Mouse (Mus musculus) CH12.LX (cell line): Measurements from ENCODE around the gene Abhd14b. TPM values are rescaled to one million over a fixed set of nuclear protein-coding genes. Genes with fewer than 3 reads are reported as not detected.

Experiments
- DNase-seq: peaks from one replicate; pipeline ENCODE4 v3.0.0-alpha.2; 2013; ENCODE audit errors: extremely low read depth
- H3K27ac ChIP-seq: 2 replicates; pipeline ENCODE4 v1.5.1; 2012; ENCODE audit warnings: low read depth, mild to moderate bottlenecking, control low read depth, moderate library complexity; ENCODE audit not compliant: insufficient read depth
- H3K27me3 ChIP-seq: replicated peaks from 2 replicates; pipeline ENCODE3; 2012; ENCODE audit warnings: inconsistent platforms
- H3K36me3 ChIP-seq, 2 experiments: replicated peaks in 1 of 2; 2 replicates each; pipeline versions ENCODE3 to v1.6.1; 2012; ENCODE audit warnings: inconsistent platforms in 1 of 2, low read length in 1 of 2, mild to moderate bottlenecking in 1 of 2, mixed read lengths in 1 of 2, moderate library complexity in 1 of 2; ENCODE audit not compliant: control insufficient read depth in 1 of 2, insufficient read depth in 1 of 2
- H3K4me1 ChIP-seq, 2 experiments: 2 replicates each; pipeline ENCODE4 v1.6.1; 2012; ENCODE audit warnings: inconsistent platforms in 1 of 2, moderate library complexity in 1 of 2; ENCODE audit not compliant: insufficient read depth in 2 of 2, control insufficient read depth in 1 of 2
- H3K4me2 ChIP-seq: 2 replicates; pipeline ENCODE4 v1.6.1; 2012; ENCODE audit warnings: low read depth, mild to moderate bottlenecking, control low read depth; ENCODE audit not compliant: poor library complexity, insufficient read depth, severe bottlenecking
- H3K4me3 ChIP-seq, 3 experiments: fragments of 150-350 bp in 1 of 3; sonication (generic) in 1 of 3; replicated peaks in 1 of 3; 2 replicates each; pipeline versions ENCODE3 to v1.5.1; 2011 to 2012; ENCODE audit warnings: low read depth in 2 of 3, low read length in 2 of 3, mild to moderate bottlenecking in 2 of 3, moderate library complexity in 2 of 3, control low read depth in 1 of 3, improper control_type of control experiment in 1 of 3, inconsistent platforms in 1 of 3, mixed read lengths in 1 of 3; ENCODE audit not compliant: poor library complexity in 1 of 3
- H3K79me2 ChIP-seq: replicated peaks from 2 replicates; pipeline ENCODE4 v1.6.1; 2012; ENCODE audit warnings: mild to moderate bottlenecking, moderate library complexity; ENCODE audit not compliant: control insufficient read depth, poor library complexity, insufficient read depth, severe bottlenecking; ENCODE audit errors: extremely low read depth
- H3K9ac ChIP-seq: 2 replicates; pipeline ENCODE4 v1.6.1; 2012; ENCODE audit warnings: low read depth, mild to moderate bottlenecking, control low read depth, moderate library complexity; ENCODE audit not compliant: insufficient read depth
- H3K9me3 ChIP-seq: replicated peaks from 2 replicates; pipeline ENCODE3; 2012; ENCODE audit warnings: low read length, inconsistent platforms, mixed read lengths
- BHLHE40 ChIP-seq: IDR thresholded peaks from 2 replicates; pipeline ENCODE4 v1.6.1; 2011; ENCODE audit warnings: mild to moderate bottlenecking, low read depth, low read length, improper control_type of control experiment
- CHD2 ChIP-seq: IDR thresholded peaks from 2 replicates; pipeline ENCODE4 v1.6.1; 2011; ENCODE audit warnings: low read length, improper control_type of control experiment
- CTCF ChIP-seq, 2 experiments: IDR thresholded peaks in 1 of 2; conservative IDR thresholded peaks in 1 of 2; 2 replicates each; pipeline ENCODE4 v1.5.1; 2011 to 2012; ENCODE audit warnings: low read depth in 2 of 2, low read length in 2 of 2, improper control_type of control experiment in 1 of 2, inconsistent platforms in 1 of 2, mild to moderate bottlenecking in 1 of 2, moderate library complexity in 1 of 2
- ELF1 ChIP-seq: IDR thresholded peaks from 2 replicates; pipeline ENCODE4 v1.6.1; 2014; ENCODE audit warnings: low read depth, mild to moderate bottlenecking, inconsistent platforms, low read length, improper control_type of control experiment
- GABPA ChIP-seq: IDR thresholded peaks from 2 replicates; pipeline ENCODE4 v1.6.1; 2012; ENCODE audit warnings: low read depth, low read length, improper control_type of control experiment, inconsistent platforms; ENCODE audit not compliant: insufficient replicate concordance
- IRF4 ChIP-seq: IDR thresholded peaks from 2 replicates; pipeline ENCODE4 v1.6.1; 2014; ENCODE audit warnings: low read depth, mild to moderate bottlenecking, inconsistent platforms, low read length, improper control_type of control experiment
- JUN ChIP-seq: IDR thresholded peaks from 2 replicates; pipeline ENCODE4 v1.6.1; 2011; ENCODE audit warnings: low read depth, mild to moderate bottlenecking, low read length, improper control_type of control experiment, moderate library complexity; ENCODE audit not compliant: insufficient read depth
- JUND ChIP-seq: conservative IDR thresholded peaks from 2 replicates; pipeline ENCODE4 v1.6.1; 2011; ENCODE audit warnings: low read depth, low read length, improper control_type of control experiment
- MAFK ChIP-seq: IDR thresholded peaks from 2 replicates; pipeline ENCODE4 v1.6.1; 2011; ENCODE audit warnings: low read length, improper control_type of control experiment; ENCODE audit not compliant: insufficient replicate concordance
- MEF2A ChIP-seq: IDR thresholded peaks from 2 replicates; pipeline ENCODE4 v1.6.1; 2014; ENCODE audit warnings: low read depth, mild to moderate bottlenecking, inconsistent platforms, low read length, improper control_type of control experiment, borderline replicate concordance
- MXI1 ChIP-seq: IDR thresholded peaks from 2 replicates; pipeline ENCODE4 v1.6.1; 2011; ENCODE audit warnings: mild to moderate bottlenecking, low read depth, low read length, improper control_type of control experiment
- PAX5 ChIP-seq: IDR thresholded peaks from 2 replicates; pipeline ENCODE4 v1.6.1; 2012; ENCODE audit warnings: low read length, inconsistent platforms, mixed read lengths
- POLR2A ChIP-seq: IDR thresholded peaks from 2 replicates; pipeline ENCODE4 v1.6.1; 2011; ENCODE audit warnings: low read depth, mild to moderate bottlenecking, improper control_type of control experiment, low read length
- POLR2AphosphoS2 ChIP-seq: IDR thresholded peaks from 2 replicates; pipeline ENCODE4 v1.6.1; 2011; ENCODE audit warnings: low read depth, low read length, improper control_type of control experiment
- RAD21 ChIP-seq: IDR thresholded peaks from 2 replicates; pipeline ENCODE4 v1.6.1; 2011; ENCODE audit warnings: low read depth, mild to moderate bottlenecking, low read length, improper control_type of control experiment, moderate library complexity
- RCOR1 ChIP-seq: conservative IDR thresholded peaks from 2 replicates; pipeline ENCODE4 v1.6.1; 2012; ENCODE audit warnings: low read depth, mild to moderate bottlenecking, inconsistent platforms, low read length, improper control_type of control experiment
- SIN3A ChIP-seq: IDR thresholded peaks from 2 replicates; pipeline ENCODE4 v1.6.1; 2012; ENCODE audit warnings: low read length, improper control_type of control experiment, inconsistent platforms
- SMC3 ChIP-seq: IDR thresholded peaks from 2 replicates; pipeline ENCODE4 v1.6.1; 2011; ENCODE audit warnings: low read depth, low read length, improper control_type of control experiment
- TBP ChIP-seq: conservative IDR thresholded peaks from 2 replicates; pipeline ENCODE4 v1.6.1; 2011; ENCODE audit warnings: low read depth, low read length, improper control_type of control experiment
- TCF12 ChIP-seq: IDR thresholded peaks from 2 replicates; pipeline ENCODE4 v1.6.1; 2014; ENCODE audit warnings: low read depth, mild to moderate bottlenecking, inconsistent platforms, low read length, improper control_type of control experiment
- USF1 ChIP-seq: IDR thresholded peaks from 2 replicates; pipeline ENCODE4 v1.6.1; 2014; ENCODE audit warnings: low read depth, mild to moderate bottlenecking, inconsistent platforms, low read length, improper control_type of control experiment
- ZC3H11A ChIP-seq: IDR thresholded peaks from 2 replicates; pipeline ENCODE4 v1.6.1; 2012; ENCODE audit warnings: low read depth, mild to moderate bottlenecking, inconsistent platforms, low read length, improper control_type of control experiment
- ZKSCAN1 ChIP-seq: IDR thresholded peaks from 2 replicates; pipeline ENCODE4 v1.6.1; 2012; ENCODE audit warnings: low read depth, inconsistent platforms, low read length, improper control_type of control experiment, borderline replicate concordance
- ZNF384 ChIP-seq: IDR thresholded peaks from 2 replicates; pipeline ENCODE4 v1.6.1; 2012; ENCODE audit warnings: low read depth, low read length, improper control_type of control experiment, inconsistent platforms
- dilution Hi-C: fragments of 300-500 bp; cut with MboI; formaldehyde crosslinking; loops from 2 replicates; pipeline ENCODE4 v1.14.3; 2020; ENCODE audit warnings: low sequenced_read_pairs; ENCODE audit not compliant: extremely low pct_unique_long_range_greater_than_20kb, extremely low pct_ligation_motif_present
- in situ Hi-C: fragments of 300-500 bp; cut with MboI; formaldehyde crosslinking; loops from 3 replicates; pipeline ENCODE4 v1.14.3; 2019; ENCODE audit warnings: low sequenced_read_pairs, low pct_ligation_motif_present, low pct_unique_long_range_greater_than_20kb, mixed read lengths
- polyA plus RNA-seq: library from polyadenylated mRNA; unstranded; fragments of >175 nt; gene quantifications from 2 replicates; pipeline ENCODE4 v1.2.1, GENCODE M21; 2012; ENCODE audit warnings: low read depth; ENCODE audit not compliant: insufficient read length
- total RNA-seq, 2 experiments: library from RNA; depleted of rRNA; stranded (reverse); fragments of 300-350 nt in 1 of 2; fragments of >200 nt in 1 of 2; gene quantifications; 2 replicates each; pipeline ENCODE4 v1.2.3; 2012 to 2014

The Abhd14b gene
- total and polyA plus RNA-seq, 3 experiments: 2.9 to 5.4 (median 5.3) TPM

GRCm38 (mm10) chr9:106398667-106399311, 48.5 kb upstream of the Abhd14b start:
- Histone ChIP-seq H3K27ac (no peak overlapping the region), H3K4me1 (peaks cover 7 to 20% of the 10 kb centered on the region in 2 experiments), H3K79me2 (no peaks in the 10 kb centered on the region), H3K36me3 (no peaks in the 10 kb centered on the region), H3K9me3 (no peaks in the 10 kb centered on the region), H3K27me3 (peaks cover 2% of the 10 kb centered on the region), H3K9ac (no peak overlapping the region), H3K4me2 (no peak overlapping the region), H3K4me3 (no peak overlapping the region)
- TF ChIP-seq TBP (no peak), PAX5 (no peak), RAD21 (no peak), ZKSCAN1 (no peak), RCOR1 (no peak), TCF12 (no peak), ZC3H11A (no peak), SIN3A (no peak), SMC3 (no peak), GABPA (no peak), MAFK (no peak), JUN (no peak), CTCF (conservative IDR thresholded peaks at IDR 0.05 in 1 of 2, IDR thresholded peaks at IDR 0.05 in 1 of 2; ENCODE audit: low read depth in 2 of 2, low read length in 2 of 2) (no peak)
- dilution Hi-C loops: no loop called here
- no peak for DNase-seq
- in situ Hi-C loops: no loop called here

- dilution Hi-C loops: no loop called here
- Histone ChIP-seq H3K9ac (no peak overlapping the region), H3K27me3 (peaks cover 2% of the 10 kb centered on the region), H3K79me2 (no peaks in the 10 kb centered on the region), H3K27ac (no peak overlapping the region), H3K4me1 (peaks cover 0 to 10% of the 10 kb centered on the region in 2 experiments; a peak in 3 of 4 replicates), H3K36me3 (no peaks in the 10 kb centered on the region), H3K4me3 (no peak overlapping the region), H3K4me2 (no peak overlapping the region), H3K9me3 (no peaks in the 10 kb centered on the region)
- in situ Hi-C loops: no loop called here
- TF ChIP-seq JUND (no peak), MEF2A (no peak), POLR2AphosphoS2 (no peak), MXI1 (no peak), CTCF (conservative IDR thresholded peaks at IDR 0.05 in 1 of 2, IDR thresholded peaks at IDR 0.05 in 1 of 2; ENCODE audit: low read depth in 2 of 2, low read length in 2 of 2) (no peak), ZNF384 (no peak), IRF4 (no peak), POLR2A (no peak), ELF1 (no peak), RCOR1 (no peak), RAD21 (no peak), ZKSCAN1 (no peak), CHD2 (no peak), BHLHE40 (no peak), MAFK (no peak), USF1 (no peak), GABPA (no peak), JUN (no peak)
- no peak for DNase-seq
Measured at GRCm38 (mm10) chr9:106399808-106400207, 47.5 kb upstream of the Abhd14b start.
